Mouse (Mus musculus) layer of hippocampus, adult 2 months (tissue): Measurements from ENCODE around the gene Plcl2. TPM values are rescaled to one million over a fixed set of nuclear protein-coding genes. Genes with fewer than 3 reads are reported as not detected.
A peak's percentile ranks its signal among the peaks of the same experiment; 100 is the strongest.

Source experiments
- DNase-seq, 2 experiments: peaks; one replicate each; pipeline ENCODE4 v3.0.0; 2022; ENCODE audit warnings: low spot score in 2 of 2
- H3K27ac ChIP-seq: fragments of 200-600 bp; 2 replicates; pipeline ENCODE4 v1.8.1; 2022
- H3K4me3 ChIP-seq: fragments of 200-600 bp; 2 replicates; pipeline ENCODE4 v1.8.1; 2022; ENCODE audit warnings: mild to moderate bottlenecking
- CTCF ChIP-seq: fragments of 200-600 bp; conservative IDR thresholded peaks from 2 replicates; pipeline ENCODE4 v1.8.1; 2022; ENCODE audit warnings: antibody characterized with exemption, mild to moderate bottlenecking, moderate library complexity
- total RNA-seq, 2 experiments: library from RNA; stranded (reverse); gene quantifications; 2 replicates each; pipeline ENCODE4 v1.2.3; 2021

Plcl2 gene
- total RNA-seq, 2 experiments from 2014 or later: 55.1 to 58.0 TPM

GRCm38 (mm10) chr17:50506861-50507321 is 2.3 kb upstream of the Plcl2 start:
- Histone ChIP-seq H3K4me3 (no peak overlapping the region), H3K27ac (no peak overlapping the region)
- no peak for DNase-seq
- no peak for TF ChIP-seq CTCF

GRCm38 (mm10) chr17:50508055-50508774 is 988 bp upstream of the Plcl2 start:
- no peak for TF ChIP-seq CTCF
- Histone ChIP-seq H3K4me3 (peak overlapping the region; percentile 90), H3K27ac (peak overlapping the region; percentile 94)
- DNase-seq: no peak

- peak in 1 of 2 experiments; percentile 41 for DNase-seq
- H3K27ac ChIP-seq: peak overlapping the region; percentile 94
- peak; percentile 73 for TF ChIP-seq CTCF
- peak overlapping the region; percentile 90 for H3K4me3 ChIP-seq
Observed at GRCm38 (mm10) chr17:50508775-50509250, 390 bp upstream of the Plcl2 start.

- peak overlapping the region; percentile 90 for H3K4me3 ChIP-seq
- no peak for TF ChIP-seq CTCF
- peak overlapping the region; percentile 94 for H3K27ac ChIP-seq
- no peak for DNase-seq
Observed at GRCm38 (mm10) chr17:50510279-50510678, 1.1 kb downstream of the Plcl2 start.

GRCm38 (mm10) chr17:50510741-50511140 is 1.5 kb downstream of the Plcl2 start:
- DNase-seq: no peak
- peak overlapping the region; percentile 94; the same call in 1 of the 2 replicates for H3K27ac ChIP-seq
- TF ChIP-seq CTCF: no peak
- peak overlapping the region; percentile 90 for H3K4me3 ChIP-seq

- no peak for DNase-seq
- TF ChIP-seq CTCF: no peak
- Histone ChIP-seq H3K4me3 (no peak overlapping the region; the same call in 1 of the 2 replicates), H3K27ac (no peak overlapping the region)
Observed at GRCm38 (mm10) chr17:50512222-50512621, 3.0 kb downstream of the Plcl2 start.

- H3K27ac ChIP-seq: no peak overlapping the region
- DNase-seq: no peak
- H3K4me3 ChIP-seq: no peak overlapping the region
- no peak for TF ChIP-seq CTCF
Observed at GRCm38 (mm10) chr17:50512841-50513240, 3.6 kb downstream of the Plcl2 start.

- no peak for DNase-seq
- no peak for TF ChIP-seq CTCF
- Histone ChIP-seq H3K27ac (no peak overlapping the region), H3K4me3 (no peak overlapping the region)
Observed at GRCm38 (mm10) chr17:50513376-50513775, 4.2 kb downstream of the Plcl2 start.

- Histone ChIP-seq H3K27ac (no peak overlapping the region), H3K4me3 (no peak overlapping the region)
- no peak for DNase-seq
- no peak for TF ChIP-seq CTCF
Observed at GRCm38 (mm10) chr17:50514012-50514411, 4.8 kb downstream of the Plcl2 start.

- DNase-seq: no peak
- no peak overlapping the region for H3K27ac ChIP-seq
- no peak for TF ChIP-seq CTCF
- H3K4me3 ChIP-seq: no peak overlapping the region
Observed at GRCm38 (mm10) chr17:50515926-50516325, 6.7 kb downstream of the Plcl2 start.

GRCm38 (mm10) chr17:50517781-50518415 is 8.7 kb downstream of the Plcl2 start:
- no peak for TF ChIP-seq CTCF
- Histone ChIP-seq H3K27ac (peak overlapping the region; percentile 46), H3K4me3 (no peak overlapping the region)
- DNase-seq: no peak

- TF ChIP-seq CTCF: no peak
- Histone ChIP-seq H3K4me3 (no peak overlapping the region), H3K27ac (no peak overlapping the region)
- no peak for DNase-seq
Observed at GRCm38 (mm10) chr17:50519588-50519987, 10.4 kb downstream of the Plcl2 start.

- DNase-seq: no peak
- H3K4me3 ChIP-seq: no peak overlapping the region
- no peak for TF ChIP-seq CTCF
Observed at GRCm38 (mm10) chr17:50522473-50523083, 13.4 kb downstream of the Plcl2 start.

More at GRCm38 (mm10) chr17:50522473-50523083, 13.4 kb downstream of the Plcl2 start:
- H3K27ac ChIP-seq: no peak overlapping the region
